In the genomic region with DNA sequence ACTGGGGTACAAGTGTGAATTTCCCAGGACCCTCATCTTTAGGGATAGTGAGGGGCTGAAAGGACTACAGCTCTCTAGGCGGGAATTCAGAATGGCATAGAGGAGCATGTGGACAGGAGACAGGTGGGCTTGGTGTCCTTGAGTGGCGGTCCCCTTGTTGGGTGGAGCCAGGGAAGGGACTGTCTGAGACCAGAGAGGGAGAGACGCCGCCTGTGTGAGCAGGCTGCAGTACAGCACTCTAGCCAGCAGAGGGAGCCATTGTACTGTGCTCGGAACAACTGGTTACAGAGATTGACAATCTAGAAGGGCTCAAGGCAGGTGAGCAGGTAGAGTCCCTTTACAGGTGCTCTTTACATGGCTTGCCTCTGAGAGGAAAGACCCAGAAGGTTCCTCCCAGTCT, we compare ENCODE assay signal across 8 mouse cellular contexts. TPM values are rescaled to one million over a fixed set of nuclear protein-coding genes. Genes with fewer than 3 reads are reported as not detected.
DNase-seq lines count a peak whose midpoint lies in the region; ATAC-seq and TF ChIP-seq lines count a peak whose summit lies in the region.

No protein-coding gene starts in this region.

- 1% methylated on average over 5 of the region's 5 CpGs for WGBS in liver, embryonic 12.5 days (ENCODE audit: insufficient replicate concordance)
- WGBS in kidney, postnatal 0 days, result 5% methylated on average over 5 of the region's 5 CpGs
- WGBS in liver, embryonic 13.5 days (ENCODE audit: insufficient replicate concordance), result 3% methylated on average over 5 of the region's 5 CpGs
- 4% methylated on average over 5 of the region's 5 CpGs for WGBS in neural tube, embryonic 11.5 days

- no peak overlapping the region for H3K4me2 ChIP-seq in liver, embryonic 12.5 days
- no peak overlapping the region for H3K4me2 ChIP-seq in kidney, postnatal 0 days (ENCODE audit: low read length)
- no peak overlapping the region for H3K4me2 ChIP-seq in liver, embryonic 13.5 days
- H3K4me2 ChIP-seq in neural tube, embryonic 11.5 days (ENCODE audit: low read depth), result no peak overlapping the region

- no peaks in the 10 kb centered on the region for H3K4me1 ChIP-seq in liver, embryonic 12.5 days
- no peaks in the 10 kb centered on the region for H3K4me1 ChIP-seq in kidney, postnatal 0 days (replicated peaks; ENCODE audit: insufficient read depth, low read length)
- H3K4me1 ChIP-seq in liver, embryonic 13.5 days (replicated peaks), result no peaks in the 10 kb centered on the region
- H3K4me1 ChIP-seq in neural tube, embryonic 11.5 days (ENCODE audit: control insufficient read depth, insufficient read depth, low read length), result no peaks in the 10 kb centered on the region
- H3K4me1 ChIP-seq in testis, adult 2 months (ENCODE audit: control insufficient read depth, insufficient read depth, low read length), result peaks cover 2% of the 10 kb centered on the region

- TF ChIP-seq POLR2A in testis, adult 2 months (IDR thresholded peaks at IDR 0.05; ENCODE audit: control insufficient read depth, low read depth, low read length), result no peak

- no peak overlapping the region for H3K27ac ChIP-seq in liver, embryonic 12.5 days
- H3K27ac ChIP-seq in kidney, postnatal 0 days, result no peak overlapping the region
- H3K27ac ChIP-seq in liver, embryonic 13.5 days, result no peak overlapping the region
- no peak overlapping the region for H3K27ac ChIP-seq in neural tube, embryonic 11.5 days (ENCODE audit: low read depth, low read length)
- no peak overlapping the region for H3K27ac ChIP-seq in testis, adult 2 months (ENCODE audit: control insufficient read depth, insufficient read depth, low read depth, low read length)

- no peak overlapping the region for H3K9ac ChIP-seq in liver, embryonic 12.5 days
- no peak overlapping the region for H3K9ac ChIP-seq in kidney, postnatal 0 days (ENCODE audit: low read depth, low read length)
- H3K9ac ChIP-seq in liver, embryonic 13.5 days, result no peak overlapping the region
- H3K9ac ChIP-seq in neural tube, embryonic 11.5 days (ENCODE audit: low read length), result no peak overlapping the region

- peak; percentile 96 for TF ChIP-seq CTCF in kidney, postnatal 0 days (IDR thresholded peaks at IDR 0.05; ENCODE audit: low read depth)
- TF ChIP-seq CTCF in testis, adult 2 months (IDR thresholded peaks at IDR 0.05; ENCODE audit: control insufficient read depth, insufficient read depth, insufficient replicate concordance, low read depth, low read length), result peak; percentile 97

- no peaks in the 10 kb centered on the region for H3K36me3 ChIP-seq in liver, embryonic 12.5 days
- no peaks in the 10 kb centered on the region for H3K36me3 ChIP-seq in kidney, postnatal 0 days (ENCODE audit: insufficient read depth, low read length)
- no peaks in the 10 kb centered on the region for H3K36me3 ChIP-seq in liver, embryonic 13.5 days
- H3K36me3 ChIP-seq in neural tube, embryonic 11.5 days (ENCODE audit: control insufficient read depth, insufficient read depth, low read length), result no peaks in the 10 kb centered on the region
- H3K36me3 ChIP-seq in testis, adult 2 months (ENCODE audit: control insufficient read depth, insufficient read depth, low read length), result no peaks in the 10 kb centered on the region

- no peak overlapping the region for H3K4me3 ChIP-seq in liver, embryonic 12.5 days
- no peak overlapping the region for H3K4me3 ChIP-seq in kidney, postnatal 0 days (replicated peaks; ENCODE audit: low read depth, low read length)
- H3K4me3 ChIP-seq in liver, embryonic 13.5 days (replicated peaks), result no peak overlapping the region
- no peak overlapping the region for H3K4me3 ChIP-seq in neural tube, embryonic 11.5 days (ENCODE audit: low read depth, low read length)
- no peak overlapping the region for H3K4me3 ChIP-seq in testis, adult 2 months (ENCODE audit: control insufficient read depth, low read depth, low read length)

- H3K27me3 ChIP-seq in liver, embryonic 12.5 days (replicated peaks), result peaks cover 12% of the 10 kb centered on the region
- no peaks in the 10 kb centered on the region for H3K27me3 ChIP-seq in kidney, postnatal 0 days (ENCODE audit: insufficient read depth, low read length)
- H3K27me3 ChIP-seq in liver, embryonic 13.5 days, result 0 out of 2 replicates have a peak, but pooled peaks cover 5% of the 10 kb centered on the region
- no peaks in the 10 kb centered on the region for H3K27me3 ChIP-seq in neural tube, embryonic 11.5 days (ENCODE audit: control insufficient read depth, insufficient read depth, low read length)
- H3K27me3 ChIP-seq in testis, adult 2 months (ENCODE audit: control insufficient read depth, insufficient read depth, low read length), result no peaks in the 10 kb centered on the region

- no peak for ATAC-seq in liver, embryonic 12.5 days
- ATAC-seq in kidney, postnatal 0 days (replicated peaks; ENCODE audit: low FRiP score, low read depth), result no peak
- no peak for ATAC-seq in liver, embryonic 13.5 days (ENCODE audit: low read depth)
- ATAC-seq in neural tube, embryonic 11.5 days (ENCODE audit: insufficient read depth, low FRiP score, low TSS enrichment), result no peak

- H3K9me3 ChIP-seq in liver, embryonic 12.5 days (replicated peaks), result no peaks in the 10 kb centered on the region
- no peaks in the 10 kb centered on the region for H3K9me3 ChIP-seq in kidney, postnatal 0 days (replicated peaks; ENCODE audit: low read length)
- no peaks in the 10 kb centered on the region for H3K9me3 ChIP-seq in liver, embryonic 13.5 days (replicated peaks)
- H3K9me3 ChIP-seq in neural tube, embryonic 11.5 days (ENCODE audit: control insufficient read depth, low read length), result no peaks in the 10 kb centered on the region

- DNase-seq in liver, result peak; percentile 68
- peak; percentile 58 to 77 for DNase-seq in cerebellum, postnatal 4 days (ENCODE audit: low spot score in 2 of 2)
- DNase-seq in gastrocnemius, postnatal 10 days, result peak; percentile 73
- DNase-seq in kidney, postnatal 0 days (ENCODE audit: low spot score), result peak; percentile 66
- peak; percentile 37 for DNase-seq in liver, embryonic 13.5 days
- DNase-seq in neural tube, embryonic 11.5 days (ENCODE audit: low spot score), result peak; percentile 73

RNA-seq across cellular contexts. Expression of a gene that starts 8.3 kb away (rescaled TPM):
- 0.57 TPM in 1 of 2 replicates, not detected in the other for polyA plus RNA-seq in liver, embryonic 12.5 days (2016; fragmentation: Nextera tagmentation; extraction: Ambion mirVana)
- not detected for total RNA-seq in gastrocnemius, postnatal 10 days (2021)
- 0.74 and 0.84 TPM in 2 replicates for polyA plus RNA-seq in kidney, postnatal 0 days (2015; fragmentation: Nextera tagmentation; extraction: Ambion mirVana)
- polyA plus RNA-seq in liver, embryonic 13.5 days (2015; fragmentation: Nextera tagmentation; extraction: Ambion mirVana), result not detected in 2 replicates
- polyA plus RNA-seq in neural tube, embryonic 11.5 days (2014; fragmentation: Nextera tagmentation; extraction: Ambion mirVana), result 2.9 and 6.2 TPM in 2 replicates
- polyA plus RNA-seq in testis, adult 2 months (2012; rRNA removed), result not detected in 2 replicates
